Mouse (Mus musculus): ENCODE measurements around the gene Slc24a3.
A peak's percentile ranks its signal among the peaks of the same experiment; 100 is the strongest.

Slc24a3 gene

GRCm38 (mm10) chr2:145197076-145197475 lies 29.5 kb downstream of the Slc24a3 start:
- no peak for DNase-seq (ENCODE audit: low spot score)

GRCm38 (mm10) chr2:145213587-145213986 lies 46.0 kb downstream of the Slc24a3 start:
- DNase-seq (ENCODE audit: low spot score), result no peak

GRCm38 (mm10) chr2:145214086-145214831 lies 46.7 kb downstream of the Slc24a3 start:
- DNase-seq (ENCODE audit: low spot score), result no peak

GRCm38 (mm10) chr2:145216580-145216979 lies 49.0 kb downstream of the Slc24a3 start:
- DNase-seq (ENCODE audit: low spot score), result no peak

- DNase-seq (ENCODE audit: low spot score), result no peak
Measured at GRCm38 (mm10) chr2:145217422-145217821, 49.9 kb downstream of the Slc24a3 start.

- no peak for DNase-seq (ENCODE audit: low spot score)
Measured at GRCm38 (mm10) chr2:145219246-145219645, 51.7 kb downstream of the Slc24a3 start.

- no peak for DNase-seq (ENCODE audit: low spot score)
Measured at GRCm38 (mm10) chr2:145223646-145224045, 56.1 kb downstream of the Slc24a3 start.

GRCm38 (mm10) chr2:145225640-145226039 lies 58.1 kb downstream of the Slc24a3 start:
- no peak for DNase-seq (ENCODE audit: low spot score)

GRCm38 (mm10) chr2:145226100-145226499 lies 58.5 kb downstream of the Slc24a3 start:
- no peak for DNase-seq (ENCODE audit: low spot score)

GRCm38 (mm10) chr2:145227351-145227750 lies 59.8 kb downstream of the Slc24a3 start:
- DNase-seq (ENCODE audit: low spot score), result no peak

GRCm38 (mm10) chr2:145232764-145233484 lies 65.4 kb downstream of the Slc24a3 start:
- no peak for DNase-seq (ENCODE audit: low spot score)

- DNase-seq (ENCODE audit: low spot score), result no peak
Measured at GRCm38 (mm10) chr2:145233547-145234398, 66.2 kb downstream of the Slc24a3 start.

GRCm38 (mm10) chr2:145246384-145246783 lies 78.8 kb downstream of the Slc24a3 start:
- DNase-seq (ENCODE audit: low spot score), result no peak

- no peak for DNase-seq (ENCODE audit: low spot score)
Measured at GRCm38 (mm10) chr2:145248185-145248584, 80.6 kb downstream of the Slc24a3 start.

GRCm38 (mm10) chr2:145257332-145257731 lies 89.8 kb downstream of the Slc24a3 start:
- peak; percentile 51 for DNase-seq (ENCODE audit: low spot score)

- no peak for DNase-seq (ENCODE audit: low spot score)
Measured at GRCm38 (mm10) chr2:145257855-145258254, 90.3 kb downstream of the Slc24a3 start.

GRCm38 (mm10) chr2:145260574-145260973 lies 93.0 kb downstream of the Slc24a3 start:
- no peak for DNase-seq (ENCODE audit: low spot score)

GRCm38 (mm10) chr2:145262153-145262552 lies 94.6 kb downstream of the Slc24a3 start:
- no peak for DNase-seq (ENCODE audit: low spot score)

GRCm38 (mm10) chr2:145266723-145267122 lies 99.2 kb downstream of the Slc24a3 start:
- no peak for DNase-seq (ENCODE audit: low spot score)

- DNase-seq (ENCODE audit: low spot score), result no peak
Measured at GRCm38 (mm10) chr2:145268971-145269370, 101.4 kb downstream of the Slc24a3 start.

- DNase-seq (ENCODE audit: low spot score), result no peak
Measured at GRCm38 (mm10) chr2:145269410-145269809, 101.9 kb downstream of the Slc24a3 start.

GRCm38 (mm10) chr2:145274016-145274677 lies 106.6 kb downstream of the Slc24a3 start:
- no peak for DNase-seq (ENCODE audit: low spot score)

All from ovary, postnatal 36 days (tissue).